ENCODE assay signal across 19 mouse cellular contexts in genomic region chr2:148427553-148427952, GRCm38 (mm10). TPM values are rescaled to one million over a fixed set of nuclear protein-coding genes. Genes with fewer than 3 reads are reported as not detected.
DNase-seq lines count a peak whose midpoint lies in the region; ATAC-seq and TF ChIP-seq lines count a peak whose summit lies in the region.
"Had no signal": no experiment of that assay in that cellular context is flagged by ENCODE, and none has a peak within 500 bp of the region (broad histone marks: within the 10 kb centered on the region; RNA-seq: fewer than 3 reads in every experiment).

No protein-coding gene starts in this region.

- H3K4me2 ChIP-seq in heart, embryonic 12.5 days, result no peak overlapping the region
- H3K4me2 ChIP-seq in lung, embryonic 15.5 days, result no peak overlapping the region
- H3K4me2 ChIP-seq: embryonic facial prominence, embryonic 13.5 days; forebrain, embryonic 12.5 days; hindbrain, embryonic 14.5 days; intestine, embryonic 15.5 days had no signal

- no peak overlapping the region for H3K27ac ChIP-seq in heart, embryonic 10.5 days
- no peak overlapping the region for H3K27ac ChIP-seq in heart, embryonic 12.5 days (ENCODE audit: poor library complexity, severe bottlenecking)
- peak overlapping the region; percentile 33; the same call in 1 of the 2 replicates for H3K27ac ChIP-seq in lung, embryonic 15.5 days
- peak overlapping the region; percentile 76 for H3K27ac ChIP-seq in bone marrow macrophage, adult 2 months (ENCODE audit: insufficient read depth, low read depth, low read length)
- H3K27ac ChIP-seq: embryonic facial prominence, embryonic 13.5 days; forebrain, embryonic 12.5 days; hindbrain, embryonic 10.5 days; hindbrain, embryonic 14.5 days; intestine, embryonic 15.5 days had no signal

- TF ChIP-seq POLR2A in bone marrow macrophage, adult 2 months (IDR thresholded peaks at IDR 0.05; ENCODE audit: borderline replicate concordance, low read depth, low read length), result no peak

- peak; percentile 7 for DNase-seq in heart, embryonic 10.5 days (ENCODE audit: low spot score)
- no peak for DNase-seq in lung, postnatal 25 days (ENCODE audit: low spot score)
- no peak for DNase-seq in embryo, embryonic 11 days
- DNase-seq in frontal cortex, postnatal 14 days (ENCODE audit: low spot score in 2 of 2), result no peak
- DNase-seq: adrenal gland, postnatal 10 days; cerebellum, adult 11-12 months; cerebellum, adult 9-10 months; cerebellum, postnatal 25 days; gastrocnemius, postnatal 25 days had no signal

- TF ChIP-seq CTCF in C2C12 (IDR thresholded peaks at IDR 0.05; ENCODE audit: control insufficient read depth, insufficient read depth, insufficient read length), result no peak
- no peak for TF ChIP-seq CTCF in bone marrow macrophage, adult 2 months (IDR thresholded peaks at IDR 0.05; ENCODE audit: low read depth, low read length)

- H3K9me3 ChIP-seq in heart, embryonic 10.5 days, result no peaks in the 10 kb centered on the region
- H3K9me3 ChIP-seq in heart, embryonic 12.5 days (replicated peaks), result no peaks in the 10 kb centered on the region
- H3K9me3 ChIP-seq in lung, embryonic 15.5 days, result no peaks in the 10 kb centered on the region
- H3K9me3 ChIP-seq: embryonic facial prominence, embryonic 13.5 days; forebrain, embryonic 12.5 days; hindbrain, embryonic 10.5 days; intestine, embryonic 15.5 days had no signal

- H3K79me2 ChIP-seq in C2C12 (ENCODE audit: control insufficient read depth, insufficient read depth), result no peaks in the 10 kb centered on the region

- no peaks in the 10 kb centered on the region for H3K4me1 ChIP-seq in heart, embryonic 10.5 days
- no peaks in the 10 kb centered on the region for H3K4me1 ChIP-seq in heart, embryonic 12.5 days (replicated peaks)
- peaks cover 26% of the 10 kb centered on the region for H3K4me1 ChIP-seq in lung, embryonic 15.5 days
- H3K4me1 ChIP-seq in bone marrow macrophage, adult 2 months (ENCODE audit: control insufficient read depth, insufficient read depth, low read length), result peaks cover 49% of the 10 kb centered on the region
- H3K4me1 ChIP-seq: embryonic facial prominence, embryonic 13.5 days; forebrain, embryonic 12.5 days; hindbrain, embryonic 10.5 days; intestine, embryonic 15.5 days had no signal

- H3K79me3 ChIP-seq in C2C12 (ENCODE audit: low read depth), result no peaks in the 10 kb centered on the region

- H3K27me3 ChIP-seq in heart, embryonic 10.5 days (ENCODE audit: insufficient read depth, poor library complexity, severe bottlenecking), result no peaks in the 10 kb centered on the region
- H3K27me3 ChIP-seq in heart, embryonic 12.5 days (replicated peaks), result no peaks in the 10 kb centered on the region
- H3K27me3 ChIP-seq in lung, embryonic 15.5 days, result no peaks in the 10 kb centered on the region
- H3K27me3 ChIP-seq in C2C12 (ENCODE audit: control insufficient read depth, insufficient read depth, insufficient read length), result no peaks in the 10 kb centered on the region
- H3K27me3 ChIP-seq: embryonic facial prominence, embryonic 13.5 days; forebrain, embryonic 12.5 days; intestine, embryonic 15.5 days had no signal

- 81% methylated on average over 3 of the region's 3 CpGs for WGBS in heart, embryonic 10.5 days
- 78% methylated on average over 3 of the region's 3 CpGs for WGBS in heart, embryonic 12.5 days
- 66% methylated on average over 3 of the region's 3 CpGs for WGBS in lung, embryonic 15.5 days

- H3K4me3 ChIP-seq in heart, embryonic 10.5 days, result no peak overlapping the region
- no peak overlapping the region for H3K4me3 ChIP-seq in heart, embryonic 12.5 days
- H3K4me3 ChIP-seq in lung, embryonic 15.5 days, result no peak overlapping the region
- no peak overlapping the region for H3K4me3 ChIP-seq in C2C12 (ENCODE audit: insufficient read depth, poor library complexity, severe bottlenecking)
- H3K4me3 ChIP-seq in bone marrow macrophage, adult 2 months (ENCODE audit: insufficient read depth, low read length), result no peak overlapping the region
- H3K4me3 ChIP-seq: embryonic facial prominence, embryonic 13.5 days; forebrain, embryonic 12.5 days; hindbrain, embryonic 10.5 days; intestine, embryonic 15.5 days had no signal

- H3K9ac ChIP-seq in heart, embryonic 12.5 days, result no peak overlapping the region
- no peak overlapping the region for H3K9ac ChIP-seq in lung, embryonic 15.5 days
- H3K9ac ChIP-seq: embryonic facial prominence, embryonic 13.5 days; forebrain, embryonic 12.5 days; hindbrain, embryonic 14.5 days; intestine, embryonic 15.5 days had no signal

- ATAC-seq in heart, embryonic 12.5 days (ENCODE audit: insufficient number of reproducible peaks, low FRiP score), result no peak
- no peak for ATAC-seq in lung, embryonic 15.5 days (ENCODE audit: borderline replicate concordance, extremely low read depth, low FRiP score, low TSS enrichment)
- ATAC-seq: forebrain, embryonic 16.5 days; intestine, embryonic 15.5 days had no signal

- no peak overlapping the region for H3ac ChIP-seq in C2C12 (ENCODE audit: control insufficient read depth, insufficient read length, low read depth)

- H3K36me3 ChIP-seq in heart, embryonic 10.5 days, result no peaks in the 10 kb centered on the region
- no peaks in the 10 kb centered on the region for H3K36me3 ChIP-seq in heart, embryonic 12.5 days
- no peaks in the 10 kb centered on the region for H3K36me3 ChIP-seq in lung, embryonic 15.5 days
- H3K36me3 ChIP-seq in C2C12 (ENCODE audit: control insufficient read depth, insufficient read depth), result no peaks in the 10 kb centered on the region
- H3K36me3 ChIP-seq: embryonic facial prominence, embryonic 13.5 days; forebrain, embryonic 12.5 days; hindbrain, embryonic 10.5 days; intestine, embryonic 15.5 days had no signal

TF ChIP-seq in C2C12, 6 proteins besides CTCF, POLR2A, EP300 and RAD21:
- TF ChIP-seq MYOG (IDR thresholded peaks at IDR 0.05; ENCODE audit: control insufficient read depth, extremely low read depth, insufficient read length) (no peak), CEBPB (IDR thresholded peaks at IDR 0.05; ENCODE audit: low read depth) (peak; percentile 39)

RNA-seq across cellular contexts. Expression of gene Cd93, which starts 15.8 kb away (rescaled TPM):
- polyA plus RNA-seq in heart, embryonic 10.5 days (2016; fragmentation: Nextera tagmentation; extraction: Ambion mirVana), result 10.3 and 19.7 TPM in 2 replicates
- polyA plus RNA-seq in heart, embryonic 12.5 days (2016; fragmentation: Nextera tagmentation; extraction: Ambion mirVana), result 27.3 and 28.6 TPM in 2 replicates
- polyA plus RNA-seq in lung, embryonic 15.5 days (2015; fragmentation: Nextera tagmentation; extraction: Ambion mirVana), result 33.4 and 35.4 TPM in 2 replicates
- polyA plus RNA-seq in C2C12 (2012; fragmentation: generic; extraction: Trizol), result 0.07 TPM
- 338 and 370 TPM in 2 replicates for polyA plus RNA-seq in bone marrow macrophage, adult 2 months (2012; ENCODE audit: insufficient read depth, insufficient read length, missing spikeins)

RNA-seq across cellular contexts. Expression of gene Thbd, which starts 19.6 kb away (rescaled TPM):
- polyA plus RNA-seq in heart, embryonic 10.5 days (2016; fragmentation: Nextera tagmentation; extraction: Ambion mirVana), result 10.9 and 14.6 TPM in 2 replicates
- 13.0 and 14.1 TPM in 2 replicates for polyA plus RNA-seq in heart, embryonic 12.5 days (2016; fragmentation: Nextera tagmentation; extraction: Ambion mirVana)
- polyA plus RNA-seq in lung, embryonic 15.5 days (2015; fragmentation: Nextera tagmentation; extraction: Ambion mirVana), result 98.0 and 102 TPM in 2 replicates
- polyA plus RNA-seq in C2C12 (2012; fragmentation: generic; extraction: Trizol), result 4.2 TPM
- 8.2 and 8.3 TPM in 2 replicates for polyA plus RNA-seq in bone marrow macrophage, adult 2 months (2012; ENCODE audit: insufficient read depth, insufficient read length, missing spikeins)

RNA-seq across cellular contexts. Expression of gene Sstr4, which starts 32.4 kb away (rescaled TPM):
- polyA plus RNA-seq in heart, embryonic 10.5 days (2016; fragmentation: Nextera tagmentation; extraction: Ambion mirVana), result 0.52 and 0.89 TPM in 2 replicates
- polyA plus RNA-seq in heart, embryonic 12.5 days (2016; fragmentation: Nextera tagmentation; extraction: Ambion mirVana), result 0.93 and 0.95 TPM in 2 replicates
- 2.9 and 3.0 TPM in 2 replicates for polyA plus RNA-seq in lung, embryonic 15.5 days (2015; fragmentation: Nextera tagmentation; extraction: Ambion mirVana)
- polyA plus RNA-seq in C2C12 (2012; fragmentation: generic; extraction: Trizol), result not detected
- not detected in 2 replicates for polyA plus RNA-seq in bone marrow macrophage, adult 2 months (2012; ENCODE audit: insufficient read depth, insufficient read length, missing spikeins)

Comparison
In these comparisons a context has a peak if more than half of its experiments do, and no peak if none do; other contexts are left out.
1. H3K27ac ChIP-seq: peak in lung, embryonic 15.5 days (single experiment) and bone marrow macrophage, adult 2 months (single experiment); none in heart, embryonic 10.5 days (single experiment) and heart, embryonic 12.5 days (single experiment).
2. RNA of gene Cd93, which starts 15.8 kb away (polyA plus RNA-seq): 338 to 370 TPM in bone marrow macrophage, adult 2 months, 33.4 to 35.4 TPM in lung, embryonic 15.5 days, 27.3 to 28.6 TPM in heart, embryonic 12.5 days and 10.3 to 19.7 TPM in heart, embryonic 10.5 days; 0.07 TPM in C2C12 (single experiment); every median in the first group is over 10 times any median in the second.